Mouse (Mus musculus) liver, embryonic 15.5 days (tissue): Measurements from ENCODE around the gene Dcun1d5. TPM values are rescaled to one million over a fixed set of nuclear protein-coding genes. Genes with fewer than 3 reads are reported as not detected.
"Not testable (repeated sequence)": the region's sequence is repeated elsewhere in the genome, so short reads cannot be mapped to it uniquely, and the experiment has no call there.

Experiments
- ATAC-seq: fragments of 200-750 bp; cut with Nextera tagmentation; 2 replicates; pipeline ENCODE4 v1.8.0; 2017; ENCODE audit warnings: moderate number of reproducible peaks, mild to moderate bottlenecking, moderate library complexity; ENCODE audit not compliant: insufficient read depth
- H3K27ac ChIP-seq: fragments of 300-500 bp; sonication (generic); replicated peaks from 2 replicates; pipeline ENCODE4 v1.5.1; 2015; ENCODE audit warnings: mild to moderate bottlenecking, inconsistent platforms
- H3K27me3 ChIP-seq: fragments of 300-500 bp; sonication (generic); 2 replicates; pipeline ENCODE4 v1.6.1; 2015; ENCODE audit warnings: mild to moderate bottlenecking, inconsistent platforms
- H3K36me3 ChIP-seq: fragments of 300-500 bp; sonication (generic); replicated peaks from 2 replicates; pipeline ENCODE4 v1.6.1; 2015; ENCODE audit warnings: moderate library complexity, mild to moderate bottlenecking, inconsistent platforms
- H3K4me1 ChIP-seq: fragments of 300-500 bp; sonication (generic); replicated peaks from 2 replicates; pipeline ENCODE4 v1.6.1; 2015; ENCODE audit warnings: inconsistent platforms
- H3K4me2 ChIP-seq: fragments of 300-500 bp; sonication (generic); 2 replicates; pipeline ENCODE4 v1.6.1; 2015; ENCODE audit warnings: moderate library complexity, mild to moderate bottlenecking, inconsistent platforms
- H3K4me3 ChIP-seq: fragments of 300-500 bp; sonication (generic); replicated peaks from 2 replicates; pipeline ENCODE4 v1.5.1; 2015; ENCODE audit warnings: mild to moderate bottlenecking, inconsistent platforms
- H3K9ac ChIP-seq: fragments of 300-500 bp; sonication (generic); 2 replicates; pipeline ENCODE4 v1.6.1; 2015; ENCODE audit warnings: moderate library complexity, mild to moderate bottlenecking, inconsistent platforms
- H3K9me3 ChIP-seq: fragments of 300-500 bp; sonication (generic); replicated peaks from 2 replicates; pipeline ENCODE4 v1.6.1; 2016; ENCODE audit warnings: inconsistent platforms
- WGBS: fragments of 180-500 bp; shearing (Covaris S2); methylation state at CpG from one replicate; pipeline ENCODE4 v1.1.7; 2015; ENCODE audit warnings: mixed read lengths; ENCODE audit not compliant: insufficient replicate concordance; 5-methylcytosine and 5-hydroxymethylcytosine counted together
- polyA plus RNA-seq: library from polyadenylated mRNA; unstranded; fragments of >200 nt; fragmentation: Nextera tagmentation; extraction: Ambion mirVana; gene quantifications from 2 replicates; pipeline ENCODE4 v1.2.1, GENCODE M21; 2015

Dcun1d5 gene
- 50.5 and 52.4 TPM in 2 replicates for polyA plus RNA-seq

- no peaks in the 10 kb centered on the region for H3K9me3 ChIP-seq
- H3K4me1 ChIP-seq: peaks cover 22% of the 10 kb centered on the region
- H3K4me3 ChIP-seq: peak within 1 kb of the TSS; percentile 96
- H3K9ac ChIP-seq: peak within 1 kb of the TSS; percentile 92
- peak; percentile 99 for ATAC-seq
- H3K27me3 ChIP-seq: no peaks in the 10 kb centered on the region
- WGBS: under 1% methylated on average over 61 of the region's 62 CpGs
- peak within 1 kb of the TSS; percentile 94 for H3K27ac ChIP-seq
- peak within 1 kb of the TSS; percentile 79 for H3K4me2 ChIP-seq
- H3K36me3 ChIP-seq: no peaks in the 10 kb centered on the region
Observed at GRCm38 (mm10) chr9:7184172-7184896, at the start of gene Dcun1d5, which contains the start of gene Dync2h1. TSS of gene Dcun1d5 (plus strand) at chr9:7184520. TSS of gene Dync2h1 (minus strand) at chr9:7184446.

- ATAC-seq: no peak
- no peaks in the 10 kb centered on the region for H3K36me3 ChIP-seq
- no peaks in the 10 kb centered on the region for H3K4me1 ChIP-seq
- H3K9ac ChIP-seq: no peak overlapping the region
- H3K27ac ChIP-seq: no peak overlapping the region
- H3K4me2 ChIP-seq: no peak overlapping the region
- H3K9me3 ChIP-seq: no peaks in the 10 kb centered on the region
- no peak overlapping the region for H3K4me3 ChIP-seq
- 48% methylated on average over 2 of the region's 2 CpGs for WGBS
- no peaks in the 10 kb centered on the region for H3K27me3 ChIP-seq
Observed at GRCm38 (mm10) chr9:7154391-7154790, 29.9 kb upstream of the Dcun1d5 start.

- Histone ChIP-seq H3K9me3 (no peaks in the 10 kb centered on the region), H3K36me3 (0 out of 2 replicates have a peak, but pooled peaks cover 2% of the 10 kb centered on the region), H3K9ac (no peak overlapping the region), H3K4me2 (no peak overlapping the region), H3K27me3 (no peaks in the 10 kb centered on the region), H3K4me1 (no peaks in the 10 kb centered on the region), H3K27ac (no peak overlapping the region), H3K4me3 (no peak overlapping the region)
- WGBS: 78% methylated on average over 7 of the region's 7 CpGs
- no peak for ATAC-seq
Observed at GRCm38 (mm10) chr9:7158605-7159004, 25.7 kb upstream of the Dcun1d5 start.

GRCm38 (mm10) chr9:7159718-7160117, 24.6 kb upstream of the Dcun1d5 start:
- H3K4me1 ChIP-seq: no peaks in the 10 kb centered on the region
- WGBS: 68% methylated on average over 3 of the region's 3 CpGs

GRCm38 (mm10) chr9:7160688-7161087, 23.6 kb upstream of the Dcun1d5 start:
- Histone ChIP-seq H3K4me1 (no peaks in the 10 kb centered on the region), H3K4me2 (no peak overlapping the region), H3K36me3 (0 out of 2 replicates have a peak, but pooled peaks cover 2% of the 10 kb centered on the region), H3K9me3 (no peaks in the 10 kb centered on the region), H3K27ac (no peak overlapping the region), H3K4me3 (no peak overlapping the region), H3K27me3 (no peaks in the 10 kb centered on the region), H3K9ac (no peak overlapping the region)
- no peak for ATAC-seq
- 80% methylated on average over 5 of the region's 5 CpGs for WGBS

More at GRCm38 (mm10) chr9:7159718-7160117, 24.6 kb upstream of the Dcun1d5 start:
- no peak overlapping the region for H3K9ac ChIP-seq
- no peaks in the 10 kb centered on the region for H3K9me3 ChIP-seq
- no peak overlapping the region for H3K4me2 ChIP-seq
- H3K27ac ChIP-seq: no peak overlapping the region
- ATAC-seq: no peak
- H3K27me3 ChIP-seq: no peaks in the 10 kb centered on the region
- H3K36me3 ChIP-seq: 0 out of 2 replicates have a peak, but pooled peaks cover 2% of the 10 kb centered on the region
- no peak overlapping the region for H3K4me3 ChIP-seq

- Histone ChIP-seq H3K27ac (no peak overlapping the region), H3K9ac (no peak overlapping the region), H3K4me2 (0 out of 2 replicates have a peak overlapping the region, but pooled peaks have one; percentile 26), H3K27me3 (no peaks in the 10 kb centered on the region), H3K4me3 (no peak overlapping the region), H3K4me1 (peaks cover 6% of the 10 kb centered on the region; the same call in 1 of the 2 replicates), H3K9me3 (no peaks in the 10 kb centered on the region), H3K36me3 (no peaks in the 10 kb centered on the region)
- ATAC-seq: peak; percentile 74
- 25% methylated on average over 6 of the region's 6 CpGs for WGBS
Observed at GRCm38 (mm10) chr9:7167339-7167998, 16.9 kb upstream of the Dcun1d5 start.

GRCm38 (mm10) chr9:7173756-7174155, 10.6 kb upstream of the Dcun1d5 start:
- no peak for ATAC-seq
- Histone ChIP-seq H3K4me3 (no peak overlapping the region), H3K9ac (no peak overlapping the region), H3K36me3 (no peaks in the 10 kb centered on the region), H3K4me2 (no peak overlapping the region), H3K27ac (no peak overlapping the region), H3K9me3 (no peaks in the 10 kb centered on the region), H3K27me3 (no peaks in the 10 kb centered on the region), H3K4me1 (peaks cover 11% of the 10 kb centered on the region)
- WGBS: 86% methylated on average over 1 of the region's 1 CpGs

GRCm38 (mm10) chr9:7176618-7177610, 7.4 kb upstream of the Dcun1d5 start:
- H3K4me3 ChIP-seq: peak overlapping the region; percentile 58
- 10% methylated on average over 41 of the region's 41 CpGs for WGBS
- no peaks in the 10 kb centered on the region for H3K36me3 ChIP-seq
- peaks cover 11% of the 10 kb centered on the region for H3K4me1 ChIP-seq
- peak overlapping the region; percentile 81 for H3K4me2 ChIP-seq
- H3K9ac ChIP-seq: peak overlapping the region; percentile 56
- no peak overlapping the region for H3K27ac ChIP-seq
- no peaks in the 10 kb centered on the region for H3K9me3 ChIP-seq
- H3K27me3 ChIP-seq: no peaks in the 10 kb centered on the region
- ATAC-seq: peak; percentile 94

- H3K4me2 ChIP-seq: peak overlapping the region; percentile 79
- H3K36me3 ChIP-seq: peaks cover 1% of the 10 kb centered on the region
- peak overlapping the region; percentile 94 for H3K27ac ChIP-seq
- H3K4me3 ChIP-seq: peak overlapping the region; percentile 96
- WGBS: under 1% methylated on average over 31 of the region's 31 CpGs
- H3K9me3 ChIP-seq: no peaks in the 10 kb centered on the region
- peaks cover 22% of the 10 kb centered on the region for H3K4me1 ChIP-seq
- peak; percentile 81 for ATAC-seq
- H3K9ac ChIP-seq: peak overlapping the region; percentile 92
- no peaks in the 10 kb centered on the region for H3K27me3 ChIP-seq
Observed at GRCm38 (mm10) chr9:7184897-7185291, 574 bp downstream of the Dcun1d5 start.

GRCm38 (mm10) chr9:7190694-7191093, 6.4 kb downstream of the Dcun1d5 start:
- H3K27ac ChIP-seq, H3K36me3 ChIP-seq, H3K4me3 ChIP-seq, H3K9me3 ChIP-seq, H3K27me3 ChIP-seq, H3K4me2 ChIP-seq, H3K9ac ChIP-seq, H3K4me1 ChIP-seq: not testable (repeated sequence)
- ATAC-seq: peak; percentile 90
- 51% methylated on average over 3 of the region's 3 CpGs for WGBS
